In genomic region chr10:125390011-125390410, GRCm38 (mm10) we compare ENCODE assay signal across 8 mouse cellular contexts. TPM values are rescaled to one million over a fixed set of nuclear protein-coding genes. Genes with fewer than 3 reads are reported as not detected.
A peak's percentile ranks its signal among the peaks of the same experiment; 100 is the strongest.
DNase-seq lines count a peak whose midpoint lies in the region; ATAC-seq lines count a peak whose summit lies in the region.

No protein-coding gene starts in this region.

- H3K9me3 ChIP-seq in lung, embryonic 16.5 days (ENCODE audit: control insufficient read depth, low read length), result no peaks in the 10 kb centered on the region
- no peaks in the 10 kb centered on the region for H3K9me3 ChIP-seq in forebrain, embryonic 16.5 days (ENCODE audit: control insufficient read depth, low read length)
- no peaks in the 10 kb centered on the region for H3K9me3 ChIP-seq in liver, embryonic 12.5 days (replicated peaks)

- H3K27me3 ChIP-seq in lung, embryonic 16.5 days (ENCODE audit: control insufficient read depth, insufficient read depth, low read depth, low read length), result no peaks in the 10 kb centered on the region
- H3K27me3 ChIP-seq in forebrain, embryonic 16.5 days (replicated peaks; ENCODE audit: control insufficient read depth, insufficient read depth, low read length), result no peaks in the 10 kb centered on the region
- peaks cover 19% of the 10 kb centered on the region for H3K27me3 ChIP-seq in liver, embryonic 12.5 days (replicated peaks)

- ATAC-seq in lung, embryonic 16.5 days (ENCODE audit: low read depth), result no peak
- no peak for ATAC-seq in forebrain, embryonic 16.5 days
- no peak for ATAC-seq in liver, embryonic 12.5 days

- peaks cover 3% of the 10 kb centered on the region; the same call in 1 of the 2 replicates for H3K4me1 ChIP-seq in lung, embryonic 16.5 days (replicated peaks; ENCODE audit: control insufficient read depth, insufficient read depth, low read length)
- H3K4me1 ChIP-seq in forebrain, embryonic 16.5 days (replicated peaks; ENCODE audit: control insufficient read depth, insufficient read depth, low read length), result peaks cover 12% of the 10 kb centered on the region
- no peaks in the 10 kb centered on the region; the same call in 1 of the 2 replicates for H3K4me1 ChIP-seq in liver, embryonic 12.5 days

- no peaks in the 10 kb centered on the region for H3K36me3 ChIP-seq in lung, embryonic 16.5 days (ENCODE audit: control insufficient read depth, insufficient read depth, low read length)
- H3K36me3 ChIP-seq in forebrain, embryonic 16.5 days (ENCODE audit: control insufficient read depth, insufficient read depth), result no peaks in the 10 kb centered on the region
- no peaks in the 10 kb centered on the region for H3K36me3 ChIP-seq in liver, embryonic 12.5 days

- H3K9ac ChIP-seq in lung, embryonic 16.5 days (ENCODE audit: low read length), result no peak overlapping the region; the same call in 1 of the 2 replicates
- peak overlapping the region; percentile 67; the same call in 1 of the 2 replicates for H3K9ac ChIP-seq in forebrain, embryonic 16.5 days (replicated peaks; ENCODE audit: low read depth, low read length)
- no peak overlapping the region for H3K9ac ChIP-seq in liver, embryonic 12.5 days

- peak overlapping the region; percentile 81 for H3K4me3 ChIP-seq in lung, embryonic 16.5 days (ENCODE audit: low read length)
- peak overlapping the region; percentile 79 for H3K4me3 ChIP-seq in forebrain, embryonic 16.5 days (replicated peaks; ENCODE audit: low read length)
- no peak overlapping the region for H3K4me3 ChIP-seq in liver, embryonic 12.5 days

- 61% methylated on average over 6 of the region's 6 CpGs for WGBS in lung, embryonic 16.5 days
- 88% methylated on average over 6 of the region's 6 CpGs for WGBS in forebrain, embryonic 16.5 days
- 44% methylated on average over 6 of the region's 6 CpGs for WGBS in liver, embryonic 12.5 days (ENCODE audit: insufficient replicate concordance)

- H3K4me2 ChIP-seq in lung, embryonic 16.5 days (ENCODE audit: low read depth, low read length), result peak overlapping the region; percentile 88
- peak overlapping the region; percentile 71 for H3K4me2 ChIP-seq in forebrain, embryonic 16.5 days (ENCODE audit: low read length)
- H3K4me2 ChIP-seq in liver, embryonic 12.5 days, result 0 out of 2 replicates have a peak overlapping the region, but pooled peaks have one; percentile 75

- no peak for DNase-seq in lung, postnatal 36 days
- DNase-seq in skeletal muscle tissue, adult 2 months (ENCODE audit: low read depth, low spot score), result peak; percentile 13
- DNase-seq in layer of hippocampus, adult 9-10 months (ENCODE audit: low spot score), result no peak
- no peak for DNase-seq in ovary, postnatal 36 days (ENCODE audit: low spot score)
- DNase-seq in kidney, postnatal 4 days, result no peak

- no peak overlapping the region for H3K27ac ChIP-seq in lung, embryonic 16.5 days (ENCODE audit: low read length)
- no peak overlapping the region for H3K27ac ChIP-seq in forebrain, embryonic 16.5 days (ENCODE audit: low read length)
- H3K27ac ChIP-seq in liver, embryonic 12.5 days, result no peak overlapping the region

RNA-seq across cellular contexts. Expression of gene Slc16a7, which starts 0.7 kb away (rescaled TPM):
- 4.0 and 4.8 TPM in 2 replicates for polyA plus RNA-seq in lung, embryonic 16.5 days (2015; fragmentation: Nextera tagmentation; extraction: Ambion mirVana)
- polyA plus RNA-seq in forebrain, embryonic 16.5 days (2015; fragmentation: Nextera tagmentation; extraction: Ambion mirVana), result 9.3 and 10.2 TPM in 2 replicates
- polyA plus RNA-seq in liver, embryonic 12.5 days (2016; fragmentation: Nextera tagmentation; extraction: Ambion mirVana), result 6.8 and 7.4 TPM in 2 replicates
